Mouse (Mus musculus) ES-Bruce4 (cell line): ENCODE measurements at regions not wholly inside any gene's neighbourhood (a gene's known extent, or its start where the extent isn't known, plus 50 kb on each side); places are given as distances from the start of the nearest gene placed in this dataset.
A peak's percentile ranks its signal among the peaks of the same experiment; 100 is the strongest.
"Not testable (repeated sequence)": the region's sequence is repeated elsewhere in the genome, so short reads cannot be mapped to it uniquely, and the experiment has no call there.

Experiments
- H3K27ac ChIP-seq: 2 replicates; pipeline ENCODE4 v1.5.1; 2012; ENCODE audit warnings: low read length, inconsistent platforms; ENCODE audit not compliant: insufficient read depth
- H3K27me3 ChIP-seq: 2 replicates; pipeline ENCODE4 v1.6.1; 2012; ENCODE audit warnings: mild to moderate bottlenecking, low read length, inconsistent platforms; ENCODE audit not compliant: control insufficient read depth, poor library complexity, insufficient read depth, severe bottlenecking
- H3K36me3 ChIP-seq: 2 replicates; pipeline ENCODE4 v1.6.1; 2012; ENCODE audit warnings: inconsistent platforms, mild to moderate bottlenecking, low read length, moderate library complexity; ENCODE audit not compliant: control insufficient read depth, poor library complexity, insufficient read depth, severe bottlenecking
- H3K4me1 ChIP-seq: one replicate; pipeline ENCODE4 v1.8.1; 2011; ENCODE audit warnings: low read length; ENCODE audit not compliant: control insufficient read depth, insufficient read depth
- H3K4me3 ChIP-seq: 2 replicates; pipeline ENCODE4 v1.5.1; 2011; ENCODE audit warnings: low read depth, mild to moderate bottlenecking, low read length
- H3K9ac ChIP-seq: 2 replicates; pipeline ENCODE4 v1.6.1; 2012; ENCODE audit warnings: low read depth, mild to moderate bottlenecking, inconsistent platforms; ENCODE audit not compliant: poor library complexity, severe bottlenecking
- H3K9me3 ChIP-seq: replicated peaks from 2 replicates; pipeline ENCODE4 v1.6.1; 2012; ENCODE audit warnings: mild to moderate bottlenecking, low read length, inconsistent platforms; ENCODE audit not compliant: control insufficient read depth, poor library complexity, insufficient read depth, severe bottlenecking
- CTCF ChIP-seq: IDR thresholded peaks from one replicate; pipeline ENCODE4 v1.8.1; 2011; ENCODE audit warnings: low read depth, low read length
- EP300 ChIP-seq: IDR thresholded peaks from 2 replicates; pipeline ENCODE4 v1.6.1; 2011; ENCODE audit warnings: low read depth, low read length; ENCODE audit not compliant: insufficient read depth
- POLR2A ChIP-seq: IDR thresholded peaks from one replicate; pipeline ENCODE4 v1.8.1; 2011; ENCODE audit warnings: low read length; ENCODE audit not compliant: insufficient read depth

DNA sequence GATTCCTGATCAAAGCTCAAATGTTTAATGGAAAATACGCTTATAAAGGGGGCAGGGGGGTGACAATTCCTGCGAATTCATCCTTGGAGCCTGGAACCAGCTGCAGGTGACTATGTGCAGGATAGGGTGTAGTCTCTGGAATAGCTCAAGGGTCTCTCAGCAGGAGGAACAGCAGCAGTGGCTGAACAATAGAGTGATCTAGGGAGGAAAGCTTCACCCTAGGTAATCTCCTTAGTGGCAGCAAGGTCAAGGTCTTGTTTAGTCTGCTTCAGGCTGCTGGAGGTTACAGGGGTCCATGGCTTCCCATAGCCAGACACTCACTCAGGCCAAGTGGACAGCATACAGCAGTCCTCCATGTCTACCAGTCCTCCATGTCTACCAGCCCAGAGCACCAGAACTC lies 301.3 kb downstream of the Gm8797 start:
- no peak for TF ChIP-seq POLR2A
- no peak for TF ChIP-seq CTCF
- TF ChIP-seq EP300, result no peak
- H3K4me3 ChIP-seq, result no peak overlapping the region
- H3K9ac ChIP-seq, result no peak overlapping the region
- peaks cover 15% of the 10 kb centered on the region for H3K9me3 ChIP-seq
- H3K36me3 ChIP-seq, result no peaks in the 10 kb centered on the region
- no peaks in the 10 kb centered on the region for H3K27me3 ChIP-seq
- no peak overlapping the region for H3K27ac ChIP-seq
- H3K4me1 ChIP-seq, result no peaks in the 10 kb centered on the region

DNA sequence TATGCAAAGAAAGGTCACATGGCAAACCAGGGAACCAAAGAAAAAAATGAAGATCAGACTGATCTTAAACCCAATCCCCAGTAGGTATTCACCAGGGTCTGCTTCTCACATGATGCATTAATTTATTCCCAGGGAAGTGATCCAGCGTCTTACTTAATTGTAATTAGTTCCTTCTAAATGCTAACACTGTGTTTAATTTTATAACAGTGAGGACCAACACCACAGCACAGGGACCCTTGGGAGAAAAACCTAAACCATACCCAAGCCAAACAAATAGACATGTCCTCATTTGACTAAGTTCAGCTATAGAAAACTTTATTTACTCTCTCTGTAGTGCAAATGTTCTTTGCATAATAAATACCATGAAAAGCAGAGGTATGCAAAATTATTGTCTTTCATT lies 333.2 kb downstream of the Gm8797 start:
- Histone ChIP-seq H3K36me3 (no peaks in the 10 kb centered on the region), H3K27me3 (no peaks in the 10 kb centered on the region), H3K9me3 (no peaks in the 10 kb centered on the region; the same call in 1 of the 2 replicates), H3K27ac (no peak overlapping the region), H3K9ac (no peak overlapping the region), H3K4me3 (no peak overlapping the region), H3K4me1 (no peaks in the 10 kb centered on the region)
- TF ChIP-seq CTCF (no peak), EP300 (no peak), POLR2A (no peak)

DNA sequence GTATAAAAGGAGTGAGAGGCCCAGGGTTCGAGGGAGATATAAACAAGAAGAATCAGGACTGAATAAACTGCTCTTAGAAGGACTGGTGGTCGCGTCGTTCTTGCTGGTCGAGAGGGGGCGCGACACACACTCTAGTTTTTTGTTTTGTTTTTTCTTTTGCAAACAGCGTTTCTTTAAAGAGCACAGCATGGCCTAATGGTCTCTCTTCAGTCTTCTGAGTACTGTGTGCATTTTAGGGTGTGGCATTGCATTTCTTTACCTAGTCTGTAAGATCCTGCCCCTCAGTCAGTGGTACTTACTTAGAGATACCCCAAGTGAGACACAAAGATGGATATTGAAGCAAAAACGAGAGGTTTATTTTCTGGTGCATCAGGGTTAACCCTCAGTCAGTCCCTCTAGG lies 336.7 kb downstream of the Gm8797 start:
- Histone ChIP-seq H3K9me3 (peaks cover 3% of the 10 kb centered on the region; the same call in 1 of the 2 replicates), H3K27me3 (no peaks in the 10 kb centered on the region), H3K4me3 (no peak overlapping the region), H3K27ac (no peak overlapping the region), H3K4me1 (no peaks in the 10 kb centered on the region), H3K36me3 (no peaks in the 10 kb centered on the region), H3K9ac (no peak overlapping the region)
- no peak for TF ChIP-seq EP300
- no peak for TF ChIP-seq POLR2A
- TF ChIP-seq CTCF, result no peak

DNA sequence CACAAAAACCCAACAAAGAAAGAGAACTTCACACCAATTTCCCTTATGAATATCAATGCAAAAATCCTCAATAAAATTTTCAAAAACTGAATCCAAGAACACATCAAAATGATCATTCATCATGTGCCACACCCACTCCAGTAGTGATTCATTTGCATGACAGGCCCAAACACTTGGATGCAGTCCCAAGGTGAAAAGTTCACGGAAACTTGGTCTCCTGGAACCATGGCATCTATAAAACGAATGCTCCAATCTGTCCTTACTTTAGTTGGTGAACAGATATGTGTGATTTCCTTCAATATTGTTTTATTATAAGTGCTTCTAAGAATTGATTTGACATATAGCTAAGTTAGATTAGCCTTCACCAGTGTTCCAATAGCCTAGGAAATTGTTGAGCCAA lies 343.3 kb downstream of the Gm8797 start:
- Histone ChIP-seq H3K4me1 (no peaks in the 10 kb centered on the region), H3K27me3 (no peaks in the 10 kb centered on the region), H3K9me3 (peaks cover 6% of the 10 kb centered on the region; the same call in 1 of the 2 replicates), H3K36me3 (no peaks in the 10 kb centered on the region), H3K4me3 (no peak overlapping the region), H3K27ac (peak overlapping the region; percentile 26), H3K9ac (no peak overlapping the region)
- TF ChIP-seq CTCF, result no peak
- no peak for TF ChIP-seq POLR2A
- no peak for TF ChIP-seq EP300

DNA sequence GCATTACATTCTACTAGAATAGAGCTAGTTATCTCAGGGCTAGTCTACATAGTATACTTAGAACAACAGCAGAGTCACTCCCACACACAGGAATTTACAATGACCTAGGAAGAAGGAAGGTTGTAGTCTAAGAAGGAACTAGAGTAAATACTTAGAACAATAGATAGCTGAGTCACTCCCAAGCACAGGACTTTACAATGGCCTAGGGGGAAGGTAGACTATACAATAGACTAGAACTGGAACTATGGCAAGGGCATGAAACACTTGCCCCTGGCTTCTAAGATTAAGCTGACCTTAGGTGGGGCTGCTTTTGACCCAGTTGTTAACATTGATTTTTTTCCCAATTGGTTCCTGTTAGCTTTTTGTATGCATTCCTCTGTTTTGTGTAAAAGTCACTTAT lies 343.8 kb downstream of the Gm8797 start:
- H3K27me3 ChIP-seq, H3K36me3 ChIP-seq, H3K9ac ChIP-seq, H3K9me3 ChIP-seq, H3K4me3 ChIP-seq, H3K27ac ChIP-seq, H3K4me1 ChIP-seq: not testable (repeated sequence)

DNA sequence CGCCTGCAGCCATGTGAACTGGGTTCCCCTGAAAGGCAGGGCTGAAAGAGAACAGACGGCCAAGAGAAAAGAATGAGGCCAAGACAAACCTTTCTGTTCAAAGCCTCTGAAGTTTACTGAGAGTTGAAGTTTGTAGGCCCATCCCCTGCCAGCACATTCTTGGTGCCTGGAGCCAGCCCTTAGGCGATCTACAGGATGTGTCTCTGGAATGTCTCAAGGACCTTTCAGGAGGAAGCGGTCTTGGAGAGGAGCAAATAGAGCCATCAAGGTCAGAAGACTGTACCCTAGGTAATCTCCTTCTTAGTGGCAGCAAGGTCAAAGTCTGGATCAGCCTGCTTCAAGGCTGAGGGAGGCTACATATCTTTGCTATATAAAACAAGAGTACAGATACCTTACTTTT lies 350.3 kb downstream of the Gm8797 start:
- Histone ChIP-seq H3K4me1 (no peaks in the 10 kb centered on the region), H3K9me3 (no peaks in the 10 kb centered on the region), H3K36me3 (no peaks in the 10 kb centered on the region), H3K9ac (no peak overlapping the region), H3K4me3 (no peak overlapping the region), H3K27ac (no peak overlapping the region), H3K27me3 (no peaks in the 10 kb centered on the region)
- TF ChIP-seq EP300 (peak; percentile 70), CTCF (no peak), POLR2A (no peak)

DNA sequence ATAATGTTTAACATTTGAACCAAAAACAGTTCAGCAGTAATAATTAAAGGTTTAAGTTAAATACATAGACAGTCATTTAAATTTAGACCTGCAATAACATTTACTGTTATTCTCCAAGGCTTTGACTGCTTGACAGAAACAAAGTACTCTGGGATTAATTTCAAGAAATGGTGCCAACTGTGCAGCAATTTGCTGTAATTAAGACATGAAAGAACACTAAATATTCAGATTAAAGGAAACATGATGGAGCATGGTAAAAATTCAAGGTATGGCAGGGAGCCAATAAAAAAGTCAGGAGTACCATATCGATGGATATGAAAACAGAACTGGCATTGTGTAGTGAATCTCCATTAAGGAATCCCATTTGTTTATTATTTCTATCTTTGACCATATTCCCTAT lies 352.3 kb downstream of the Gm8797 start:
- no peaks in the 10 kb centered on the region for H3K27me3 ChIP-seq
- no peak overlapping the region for H3K4me3 ChIP-seq
- no peak for TF ChIP-seq EP300
- no peak for TF ChIP-seq POLR2A
- TF ChIP-seq CTCF, result no peak

More for the DNA sequence above, 352.3 kb downstream of the Gm8797 start:
- Histone ChIP-seq H3K4me1 (no peaks in the 10 kb centered on the region), H3K9ac (no peak overlapping the region), H3K27ac (no peak overlapping the region), H3K9me3 (no peaks in the 10 kb centered on the region), H3K36me3 (no peaks in the 10 kb centered on the region)
